Mouse (Mus musculus): Measurements from ENCODE around the gene Popdc3.
"Not testable (repeated sequence)": the region's sequence is repeated elsewhere in the genome, so short reads cannot be mapped to it uniquely, and the experiment has no call there.

Popdc3 gene

DNA sequence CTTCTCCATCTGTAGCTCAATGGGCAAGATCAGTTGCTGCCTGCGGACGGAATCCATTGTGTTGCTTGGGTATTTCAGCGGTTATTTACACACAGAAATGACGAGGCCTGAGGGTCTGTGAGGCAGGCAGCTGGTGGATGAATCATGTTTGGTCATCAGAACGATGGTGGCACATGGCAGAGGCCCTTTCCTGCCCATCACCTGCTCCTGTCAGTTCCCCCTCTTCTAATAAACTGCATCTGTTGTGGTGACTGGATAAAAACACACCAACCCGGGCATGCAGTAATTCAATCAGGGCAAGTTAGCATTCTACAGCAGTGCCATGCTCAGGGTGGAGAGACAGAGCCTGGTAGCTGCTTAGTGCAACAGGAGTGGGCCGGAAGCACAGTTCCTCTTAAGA lies 133.7 kb downstream of the Popdc3 start:
- no peak for DNase-seq (ENCODE audit: low spot score in 2 of 2)

DNA sequence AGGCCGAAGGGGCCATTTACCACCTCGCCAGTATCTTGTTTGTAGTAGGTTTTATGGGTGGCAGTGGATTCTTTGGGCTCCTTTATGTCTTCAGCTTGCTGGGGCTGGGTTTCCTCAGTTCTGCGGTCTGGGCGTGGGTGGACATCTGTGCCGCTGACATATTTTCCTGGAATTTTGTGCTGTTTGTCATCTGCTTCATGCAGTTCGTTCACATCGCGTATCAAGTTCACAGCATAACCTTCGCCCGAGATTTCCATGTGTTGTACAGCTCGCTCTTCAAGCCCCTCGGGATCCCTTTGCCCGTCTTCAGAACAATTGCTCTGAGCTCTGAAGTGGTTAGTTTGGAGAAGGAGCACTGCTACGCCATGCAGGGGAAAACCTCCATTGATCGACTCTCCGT lies 137.0 kb downstream of the Popdc3 start:
- no peak for DNase-seq (ENCODE audit: low spot score in 2 of 2)

DNA sequence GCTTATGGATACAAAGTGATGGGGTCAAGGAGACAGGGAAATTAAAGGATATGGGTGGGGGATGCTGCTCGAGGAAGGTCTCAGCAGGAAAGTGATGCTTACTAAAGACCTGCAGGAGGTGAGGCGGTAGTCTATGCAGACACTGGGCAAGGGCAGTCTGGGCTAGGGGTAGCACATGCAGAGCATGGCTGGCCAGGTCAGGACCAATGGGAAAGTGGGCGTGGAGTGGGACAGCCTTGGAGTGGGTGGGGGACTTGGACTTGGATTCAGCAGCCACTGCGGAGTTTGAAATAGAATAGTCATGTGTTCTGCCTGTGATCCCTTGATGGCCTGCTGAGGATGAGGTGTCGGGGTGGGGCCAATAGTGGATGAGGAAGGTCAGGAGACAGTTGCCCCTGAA lies 141.0 kb downstream of the Popdc3 start:
- no peak for DNase-seq (ENCODE audit: low spot score in 2 of 2)

DNA sequence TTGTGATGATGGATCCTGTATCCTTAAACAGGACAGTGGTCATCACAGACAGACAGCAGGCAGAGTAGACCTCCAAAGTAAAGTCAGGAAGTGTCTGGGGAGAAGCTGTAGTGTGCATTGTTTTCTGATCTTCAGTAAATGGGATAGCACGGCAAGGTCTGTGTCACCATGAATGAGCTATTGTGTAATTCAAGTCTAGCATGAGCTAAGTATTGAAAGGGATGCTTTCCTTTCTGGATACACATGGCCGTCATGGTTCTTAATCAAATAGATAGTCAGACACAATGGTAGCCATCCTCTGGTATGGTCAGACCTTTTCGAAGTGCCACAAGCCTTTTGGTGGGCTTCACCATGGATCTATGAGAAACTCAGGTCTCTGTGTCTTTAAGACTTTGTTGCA lies 142.4 kb downstream of the Popdc3 start:
- no peak for DNase-seq (ENCODE audit: low spot score in 2 of 2)

DNA sequence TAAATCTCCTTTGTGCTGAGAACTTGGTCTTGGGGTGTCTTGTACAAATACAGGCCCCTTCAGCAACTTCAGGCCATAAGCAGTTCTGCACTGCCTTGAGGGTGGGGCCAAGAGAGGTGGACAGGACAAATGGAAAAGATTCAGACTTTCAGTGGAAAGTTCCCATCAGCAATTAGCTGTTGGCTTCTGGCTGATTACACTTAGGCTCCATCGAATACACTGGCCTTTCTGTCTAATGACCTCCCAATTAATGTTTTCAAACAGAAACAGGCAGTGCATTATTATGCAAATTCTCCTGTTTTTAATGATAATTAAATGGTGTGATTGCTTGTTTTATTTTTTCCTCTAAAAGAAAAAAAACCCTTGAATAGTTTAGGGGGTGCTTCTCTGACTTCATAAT lies 146.3 kb downstream of the Popdc3 start:
- DNase-seq (ENCODE audit: low spot score in 2 of 2) = no peak

DNA sequence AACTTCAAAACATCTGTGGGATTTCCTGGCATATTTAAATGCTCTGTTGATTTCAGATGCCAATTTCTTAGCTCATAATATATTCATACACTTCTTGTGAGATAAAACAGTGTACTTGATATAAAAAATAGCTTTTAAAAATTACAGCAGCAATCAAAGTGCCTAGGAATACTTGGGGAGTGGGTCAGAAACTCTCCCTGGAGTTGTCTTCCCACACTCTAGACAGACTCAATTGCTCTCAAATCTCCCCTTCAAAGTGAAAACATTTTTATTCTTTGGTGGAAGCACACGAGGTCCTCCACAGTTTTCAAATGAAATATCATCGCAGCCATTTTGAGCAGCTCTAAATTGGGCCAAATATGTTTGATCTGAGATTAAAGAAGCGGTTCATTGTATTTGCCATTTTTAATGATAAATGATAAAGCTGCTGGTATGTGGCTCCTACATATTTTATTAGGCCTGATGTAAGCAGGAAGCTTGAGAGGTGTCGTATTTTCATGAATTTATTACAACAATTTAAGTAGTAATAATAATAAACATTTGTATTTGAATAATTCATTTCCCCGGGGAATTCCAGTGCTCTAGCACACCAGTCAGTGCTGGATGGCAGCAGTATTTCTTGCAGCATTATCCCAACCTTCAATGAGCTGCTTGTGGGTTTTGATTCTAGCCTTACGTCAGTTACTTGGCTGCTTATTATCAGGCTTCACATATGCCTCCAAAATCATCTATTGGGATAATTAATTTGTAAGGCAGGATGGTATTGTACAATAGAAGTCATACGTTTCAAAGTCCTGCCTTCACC lies 150.5 kb downstream of the Popdc3 start:
- DNase-seq (ENCODE audit: low spot score in 2 of 2) = no peak

DNA sequence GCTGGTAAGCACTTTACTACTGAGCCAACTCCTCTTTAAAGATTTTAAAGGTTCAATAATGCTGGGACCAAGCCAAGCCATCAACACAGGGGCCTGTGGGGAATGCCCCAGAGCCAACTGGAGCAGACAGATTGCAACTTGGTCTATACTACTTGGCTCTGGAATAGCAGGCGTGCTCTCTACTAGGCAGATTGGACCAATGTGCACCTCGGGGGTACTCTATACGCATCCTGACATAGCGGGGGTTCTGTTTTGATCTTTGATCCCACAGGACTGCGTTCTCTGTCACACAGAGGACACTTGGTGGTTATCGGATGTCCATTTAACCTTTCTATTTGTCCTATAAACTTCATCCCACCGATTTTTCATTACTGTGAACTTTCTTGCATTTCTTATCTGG lies 157.0 kb downstream of the Popdc3 start:
- no peak for DNase-seq (ENCODE audit: low spot score in 2 of 2)

DNA sequence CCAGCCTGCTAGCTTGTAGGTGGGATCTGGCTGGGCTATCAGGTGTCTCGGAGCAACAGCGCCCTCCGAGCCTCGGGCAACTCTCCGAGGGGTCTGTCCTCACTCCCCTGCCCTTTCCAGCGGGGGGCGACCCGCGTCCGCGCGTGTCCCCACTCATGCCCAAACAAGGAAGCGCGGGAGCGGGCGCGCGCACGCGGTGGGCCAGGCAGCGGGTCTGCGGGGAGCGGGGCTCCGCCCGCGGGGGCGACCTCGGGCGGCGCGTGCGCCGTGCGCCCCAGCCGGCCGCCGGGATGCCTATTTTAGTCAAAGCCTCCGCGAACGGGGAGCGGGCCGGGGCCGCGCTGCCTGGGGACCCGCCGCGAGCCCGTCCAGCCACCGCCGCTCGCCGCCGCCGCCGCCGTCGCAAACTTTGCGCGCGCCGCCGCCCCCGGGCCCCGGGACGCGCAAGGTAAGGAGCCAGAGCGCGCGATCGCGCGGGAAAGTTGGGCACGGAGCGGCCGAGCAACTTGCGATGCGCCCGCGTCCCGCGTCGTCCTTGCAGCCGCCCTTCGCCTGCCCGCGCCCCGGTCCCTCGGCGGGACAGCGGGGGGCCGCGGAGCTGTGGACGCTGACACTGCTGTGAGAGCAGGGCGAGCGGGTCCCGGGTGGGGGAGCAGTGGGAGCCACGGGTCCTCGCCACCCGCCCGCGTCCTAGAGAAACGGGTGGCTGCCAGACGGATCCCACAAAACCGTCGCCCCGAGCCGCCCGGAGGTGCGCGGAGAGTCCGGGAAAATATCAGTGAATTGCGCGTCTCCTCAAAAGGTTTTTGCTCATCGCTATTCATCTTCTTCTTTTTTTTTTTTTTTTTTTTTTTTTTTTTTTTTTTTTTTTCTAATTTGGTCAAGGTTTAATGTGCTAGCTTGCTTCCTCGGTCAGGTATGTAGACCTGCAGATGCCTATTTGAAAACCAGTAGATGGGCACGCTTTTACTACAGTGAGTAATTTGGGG lies 157.8 kb downstream of the Popdc3 start, which contains the start of gene Bves:
Gene Bves, plus strand, starts transcription at position 339 of the 989 bp plus-strand sequence.
- DNase-seq (ENCODE audit: low spot score in 2 of 2) = no peak

DNA sequence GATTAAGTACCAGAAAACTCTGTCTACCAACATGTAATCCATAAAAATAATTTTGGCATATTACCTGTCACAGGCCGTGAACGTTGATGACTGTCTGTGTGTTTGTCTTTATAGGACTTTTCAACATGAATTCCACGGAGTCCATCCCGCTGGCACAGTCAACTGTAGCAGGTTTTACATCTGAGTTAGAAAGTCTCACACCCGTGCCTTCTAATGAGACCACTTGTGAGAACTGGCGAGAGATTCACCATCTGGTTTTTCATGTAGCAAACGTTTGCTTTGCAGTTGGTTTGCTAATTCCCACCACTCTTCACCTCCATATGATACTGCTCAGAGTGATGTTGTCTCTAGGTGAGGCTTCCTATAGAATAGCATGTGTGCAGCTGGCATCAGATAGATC lies 161.2 kb downstream of the Popdc3 start:
- DNase-seq (ENCODE audit: low spot score in 2 of 2) = no peak

DNA sequence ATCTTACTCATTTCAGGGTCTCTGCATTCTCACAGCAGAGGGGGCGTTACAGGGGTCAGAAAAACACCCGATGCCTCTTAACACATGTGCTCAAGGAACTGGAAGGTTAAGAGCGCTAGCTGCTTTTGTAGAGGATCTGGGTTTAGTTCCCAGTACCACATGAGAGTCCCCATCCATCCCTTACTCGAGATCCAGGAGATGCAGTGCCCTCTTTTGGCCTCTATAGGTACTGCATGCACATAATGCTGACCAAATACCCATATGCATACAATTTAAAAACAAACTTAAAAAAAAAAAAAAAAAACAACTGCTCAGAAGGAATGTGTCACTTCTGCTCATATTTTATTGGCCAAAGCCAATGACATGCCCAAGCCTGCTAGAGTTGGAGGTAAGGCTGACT lies 166.5 kb downstream of the Popdc3 start:
- no peak for DNase-seq (ENCODE audit: low spot score in 2 of 2)

DNA sequence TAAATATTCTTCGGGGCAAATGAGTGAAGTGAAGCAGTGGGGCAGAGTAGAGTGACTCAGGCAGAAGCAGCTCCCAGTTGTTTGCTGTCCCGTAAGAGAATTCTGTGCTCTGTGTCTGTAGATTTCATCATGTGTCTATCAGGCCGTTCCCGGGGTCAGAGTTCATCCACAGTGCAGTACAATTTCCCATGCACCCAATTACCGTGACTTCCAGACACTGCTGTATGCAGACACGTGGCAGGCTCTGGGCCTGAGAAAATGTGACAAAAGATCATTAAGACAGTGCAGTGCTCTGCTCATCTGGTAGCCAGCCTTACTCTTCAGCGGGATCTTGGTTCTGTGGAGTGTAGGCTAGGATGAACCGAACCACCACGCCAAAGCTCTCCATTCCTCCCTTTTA lies 167.3 kb downstream of the Popdc3 start:
- DNase-seq (ENCODE audit: low spot score in 2 of 2) = no peak

DNA sequence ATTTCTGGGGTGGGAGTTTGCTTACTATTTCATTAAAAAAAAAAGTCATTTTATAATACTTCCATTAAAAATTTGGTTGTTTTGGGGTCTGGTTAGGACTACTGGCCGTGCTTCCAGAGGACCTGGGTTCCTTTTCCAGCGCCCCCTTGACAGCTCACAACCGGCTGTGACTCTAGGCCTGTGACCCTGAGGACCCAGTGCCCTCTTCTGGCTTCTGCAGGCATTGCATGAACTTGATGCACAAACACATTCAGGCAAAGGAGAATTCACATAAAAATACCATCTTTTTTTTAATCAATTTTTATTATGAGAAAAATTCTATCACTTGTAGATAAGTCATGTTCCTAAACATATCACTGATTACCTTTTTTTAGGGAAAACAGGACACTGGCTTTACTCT lies 170.2 kb downstream of the Popdc3 start:
- not testable (repeated sequence) for DNase-seq (ENCODE audit: low spot score in 2 of 2)

DNA sequence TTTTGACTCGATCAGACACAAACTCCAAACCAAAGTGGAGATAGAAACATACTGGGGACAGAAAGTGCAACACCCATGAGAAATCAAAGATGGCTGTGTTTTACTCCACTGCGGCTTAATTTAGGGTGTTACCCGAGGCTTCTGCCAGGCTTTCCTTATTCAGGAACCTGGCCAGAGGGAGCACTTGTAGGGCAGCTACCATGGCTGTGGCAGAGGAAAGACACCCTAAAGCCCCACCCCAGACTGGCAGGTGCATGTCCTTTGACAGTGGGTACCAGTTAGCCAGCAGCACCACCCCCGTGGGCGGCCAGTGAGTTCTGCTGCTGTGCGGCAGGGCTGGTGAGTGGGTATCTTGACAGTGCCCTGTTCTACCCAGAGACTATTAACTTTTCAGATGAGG lies 178.2 kb downstream of the Popdc3 start:
- no peak for DNase-seq (ENCODE audit: low spot score in 2 of 2)

DNA sequence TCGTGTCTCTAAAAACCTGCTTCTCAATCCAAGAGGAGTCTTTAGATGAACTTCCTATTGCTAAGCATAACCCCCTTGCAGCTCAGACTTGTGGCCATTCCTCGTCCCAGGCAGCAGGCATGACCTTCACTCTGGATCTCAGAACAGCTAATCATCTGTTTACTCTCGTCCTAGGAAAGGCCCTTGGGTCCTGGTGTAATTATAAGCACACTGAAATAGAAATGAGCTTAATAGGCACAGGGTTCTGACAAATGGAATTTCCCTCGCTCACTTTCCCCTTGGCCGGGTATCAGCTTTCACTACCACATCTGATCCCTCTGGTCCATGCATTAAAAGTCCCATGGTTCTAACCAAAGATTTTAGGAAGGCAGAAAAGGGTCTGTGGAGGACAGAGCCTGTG lies 185.5 kb downstream of the Popdc3 start:
- DNase-seq (ENCODE audit: low spot score in 2 of 2) = no peak

DNA sequence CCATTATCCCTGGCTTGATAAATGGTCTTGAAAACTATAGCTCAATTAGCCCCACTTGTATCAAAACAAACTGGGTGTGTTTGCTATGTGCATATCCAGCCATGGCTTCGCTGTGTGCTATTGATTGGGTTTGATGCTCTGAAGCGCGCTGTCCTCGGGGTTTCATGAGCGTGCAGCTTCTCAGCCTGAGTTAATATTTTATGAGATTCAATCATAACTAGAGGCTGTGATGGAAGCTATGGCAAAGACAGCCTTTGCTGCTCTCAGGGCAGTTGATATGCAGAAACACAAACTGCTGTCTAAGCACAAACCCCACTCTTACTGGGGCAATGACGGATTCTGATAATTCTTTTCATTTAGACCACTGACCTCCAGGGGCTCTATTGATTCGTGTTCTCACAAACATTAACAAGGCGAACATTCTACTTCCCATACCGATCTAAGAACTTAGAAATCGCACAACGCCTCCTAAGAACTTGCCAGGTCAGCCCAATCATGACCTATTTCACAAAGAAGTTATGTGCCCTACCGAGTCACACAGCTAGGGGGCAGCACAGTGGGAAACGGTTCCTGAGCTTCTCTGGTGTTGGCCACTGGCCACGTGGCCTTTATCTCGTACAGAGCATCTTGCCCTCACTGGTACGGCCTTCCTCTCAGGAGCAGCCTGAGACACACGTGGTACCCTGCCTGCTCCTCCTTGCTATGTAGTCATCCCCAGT lies 189.2 kb downstream of the Popdc3 start:
- DNase-seq (ENCODE audit: low spot score in 2 of 2) = no peak

All from spleen, postnatal 36 days (tissue).